Mouse (Mus musculus) MN1 (cell line): Measurements from ENCODE around the gene Gjd3.
"Not testable (repeated sequence)": the region's sequence is repeated elsewhere in the genome, so short reads cannot be mapped to it uniquely, and the experiment has no call there.

Experiments used
- DNase-seq: peaks from one replicate; pipeline ENCODE4 v3.0.0-alpha.2; 2016; ENCODE audit warnings: low spot score

Gene Gjd3

GRCm38 (mm10) chr11:98944897-98945604 is 37.8 kb downstream of the Gjd3 start:
- no peak for DNase-seq

GRCm38 (mm10) chr11:98943741-98944461 is 38.9 kb downstream of the Gjd3 start:
- DNase-seq = peak; percentile 77

GRCm38 (mm10) chr11:98942923-98943641 is 39.7 kb downstream of the Gjd3 start:
- peak; percentile 91 for DNase-seq

- DNase-seq = peak; percentile 60
Measured at GRCm38 (mm10) chr11:98942555-98942922, 40.3 kb downstream of the Gjd3 start.

- DNase-seq = peak; percentile 92
Measured at GRCm38 (mm10) chr11:98941826-98942550, 40.8 kb downstream of the Gjd3 start.

GRCm38 (mm10) chr11:98941341-98941825 is 41.4 kb downstream of the Gjd3 start:
- no peak for DNase-seq

GRCm38 (mm10) chr11:98940776-98941175 is 42.0 kb downstream of the Gjd3 start:
- DNase-seq = no peak

- DNase-seq = no peak
Measured at GRCm38 (mm10) chr11:98939953-98940641, 42.7 kb downstream of the Gjd3 start.

GRCm38 (mm10) chr11:98939084-98939952 is 43.5 kb downstream of the Gjd3 start:
- no peak for DNase-seq

- no peak for DNase-seq
Measured at GRCm38 (mm10) chr11:98938701-98939083, 44.1 kb downstream of the Gjd3 start.

- peak; percentile 57 for DNase-seq
Measured at GRCm38 (mm10) chr11:98937914-98938694, 44.7 kb downstream of the Gjd3 start.

- DNase-seq = peak; percentile 89
Measured at GRCm38 (mm10) chr11:98937410-98937913, 45.4 kb downstream of the Gjd3 start.

GRCm38 (mm10) chr11:98936606-98937409 is 46.0 kb downstream of the Gjd3 start:
- DNase-seq = no peak

GRCm38 (mm10) chr11:98936170-98936569 is 46.6 kb downstream of the Gjd3 start:
- peak; percentile 74 for DNase-seq

GRCm38 (mm10) chr11:98935123-98935522 is 47.7 kb downstream of the Gjd3 start:
- DNase-seq = no peak

- DNase-seq = no peak
Measured at GRCm38 (mm10) chr11:98934367-98934766, 48.4 kb downstream of the Gjd3 start.

GRCm38 (mm10) chr11:98933847-98934246 is 49.0 kb downstream of the Gjd3 start:
- DNase-seq = not testable (repeated sequence)

- peak; percentile 89 for DNase-seq
Measured at GRCm38 (mm10) chr11:98933151-98933550, 49.7 kb downstream of the Gjd3 start.
